Mouse (Mus musculus) embryo, embryonic 9.5 days (tissue): ENCODE results near the gene Qrfpr.

Source experiments
- DNase-seq: peaks from one replicate; pipeline ENCODE4 v3.0.0-alpha.2; 2017; ENCODE audit errors: extremely low spot score

Gene Qrfpr

GRCm38 (mm10) chr3:36150934-36151686 is 71.0 kb downstream of the Qrfpr start, which contains the start of gene D3Ertd254e:
Gene D3Ertd254e (plus strand): TSS chr3:36151017.
- peak; percentile 88 for DNase-seq

- DNase-seq = no peak
Observed at GRCm38 (mm10) chr3:36150537-36150933, 71.6 kb downstream of the Qrfpr start.

GRCm38 (mm10) chr3:36138996-36139395 is 83.1 kb downstream of the Qrfpr start:
- DNase-seq = no peak

- DNase-seq = no peak
Observed at GRCm38 (mm10) chr3:36138171-36138660, 83.9 kb downstream of the Qrfpr start.

GRCm38 (mm10) chr3:36137560-36137959 is 84.6 kb downstream of the Qrfpr start:
- peak; percentile 27 for DNase-seq

GRCm38 (mm10) chr3:36136152-36136551 is 86.0 kb downstream of the Qrfpr start:
- DNase-seq = no peak
